Mouse (Mus musculus): ENCODE measurements around the gene Fkrp. TPM values are rescaled to one million over a fixed set of nuclear protein-coding genes. Genes with fewer than 3 reads are reported as not detected.
A peak's percentile ranks its signal among the peaks of the same experiment; 100 is the strongest.

The Fkrp gene
- total and polyA plus RNA-seq, 3 experiments, result 40.3 to 52.8 (median 49.5) TPM

- Histone ChIP-seq H3K9ac (ENCODE audit: low read depth, low read length) (no peak overlapping the region), H3K36me3 (ENCODE audit: control insufficient read depth, insufficient read depth, low read length) (no peaks in the 10 kb centered on the region), H3K4me3 (no peak overlapping the region), H3K27me3 (ENCODE audit: control insufficient read depth, insufficient read depth, low read length) (no peaks in the 10 kb centered on the region), H3K4me1 (ENCODE audit: control insufficient read depth, insufficient read depth, low read length) (peaks cover 1% of the 10 kb centered on the region), H3K27ac (no peak overlapping the region), H3K79me2 (replicated peaks; ENCODE audit: control insufficient read depth, insufficient read depth, low read length) (no peaks in the 10 kb centered on the region)
- no peak for DNase-seq
- WGBS, result 29% methylated on average over 8 of the region's 8 CpGs
- no peak for TF ChIP-seq EP300 (IDR thresholded peaks at IDR 0.05; ENCODE audit: insufficient read depth, low read depth, low read length)
- TF ChIP-seq CTCF (IDR thresholded peaks at IDR 0.05), result peak; percentile 86
- no peak for TF ChIP-seq POLR2A (IDR thresholded peaks at IDR 0.05; ENCODE audit: insufficient read depth, low read depth, low read length)
- intact Hi-C loops (cut with DNase I), result loop anchor here (1.0 kb wide), 1 partner anchor 58 kb away; no protein-coding TSS in a partner anchor
These were observed 12.0 kb downstream of the Fkrp start for GRCm38 (mm10) chr7:16804409-16805028.

DNA sequence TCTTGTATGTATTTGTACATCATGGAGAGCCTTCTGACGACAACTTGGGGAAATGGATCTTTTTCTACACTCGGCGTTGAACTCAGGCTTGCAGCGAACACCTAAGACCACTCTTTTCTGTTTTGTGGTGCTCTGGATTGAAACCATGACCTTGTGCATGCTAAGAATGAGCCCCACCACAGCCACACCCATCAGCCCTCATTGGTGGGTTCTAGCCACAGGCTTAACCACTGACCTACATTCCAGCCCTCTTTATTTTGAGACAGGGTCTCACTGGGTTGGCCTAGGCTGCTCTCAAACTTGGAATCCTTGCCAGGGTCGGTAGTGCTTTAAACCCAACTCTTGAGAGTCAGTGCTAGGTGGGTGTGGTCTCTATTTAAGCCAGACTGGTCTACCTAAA is 21.6 kb downstream of the Fkrp start:
- intact Hi-C loops (cut with DNase I), result no loop called here
- H3K4me1 ChIP-seq (ENCODE audit: control insufficient read depth, insufficient read depth, low read length), result no peaks in the 10 kb centered on the region
- no peak for TF ChIP-seq CTCF (IDR thresholded peaks at IDR 0.05)
- TF ChIP-seq EP300 (IDR thresholded peaks at IDR 0.05; ENCODE audit: insufficient read depth, low read depth, low read length), result no peak
- no peak for TF ChIP-seq POLR2A (IDR thresholded peaks at IDR 0.05; ENCODE audit: insufficient read depth, low read depth, low read length)
- no peak overlapping the region for H3K9ac ChIP-seq (ENCODE audit: low read depth, low read length)
- H3K36me3 ChIP-seq (ENCODE audit: control insufficient read depth, insufficient read depth, low read length), result no peaks in the 10 kb centered on the region
- H3K79me2 ChIP-seq (replicated peaks; ENCODE audit: control insufficient read depth, insufficient read depth, low read length), result no peaks in the 10 kb centered on the region
- H3K27ac ChIP-seq, result no peak overlapping the region
- H3K27me3 ChIP-seq (ENCODE audit: control insufficient read depth, insufficient read depth, low read length), result no peaks in the 10 kb centered on the region
- DNase-seq, result no peak
- 87% methylated on average over 5 of the region's 5 CpGs for WGBS
- no peak overlapping the region for H3K4me3 ChIP-seq

DNA sequence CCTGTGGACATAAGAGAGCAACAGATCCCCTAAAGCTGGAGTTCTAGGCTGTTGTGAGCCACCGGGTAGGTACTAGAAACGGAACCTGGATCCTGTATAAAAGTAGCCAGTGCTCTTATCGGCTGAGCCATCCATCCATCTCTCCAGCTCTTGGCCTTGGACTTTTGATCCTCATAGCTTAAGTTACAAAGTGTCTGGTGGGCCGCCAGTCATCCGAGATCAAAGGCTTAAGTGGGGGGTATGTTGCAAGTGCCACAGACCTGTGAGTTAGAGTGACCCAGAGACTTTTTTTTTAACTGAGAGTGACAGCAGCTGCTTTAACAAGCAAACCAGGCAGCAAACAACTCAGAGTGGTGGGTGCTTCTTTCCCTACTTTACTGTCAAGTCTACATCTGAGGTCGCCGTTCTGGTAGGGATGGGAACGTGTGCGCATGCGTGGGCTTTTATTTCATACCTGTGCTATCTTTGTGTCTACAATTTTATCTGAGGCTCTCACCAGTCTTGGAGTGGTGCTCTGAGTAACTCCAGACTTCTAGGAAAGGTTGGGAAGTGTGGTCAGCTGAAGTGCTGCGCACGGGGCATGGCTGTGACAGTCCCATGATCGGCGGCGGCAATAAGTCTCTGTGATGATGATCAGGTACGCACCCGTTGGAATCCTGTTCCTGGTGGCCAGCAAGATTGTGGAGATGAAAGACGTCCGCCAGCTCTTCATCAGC is 23.4 kb downstream of the Fkrp start:
- no peak overlapping the region for H3K4me3 ChIP-seq
- no peaks in the 10 kb centered on the region for H3K79me2 ChIP-seq (replicated peaks; ENCODE audit: control insufficient read depth, insufficient read depth, low read length)
- no peaks in the 10 kb centered on the region for H3K4me1 ChIP-seq (ENCODE audit: control insufficient read depth, insufficient read depth, low read length)
- no peak for DNase-seq
- no peaks in the 10 kb centered on the region for H3K36me3 ChIP-seq (ENCODE audit: control insufficient read depth, insufficient read depth, low read length)
- TF ChIP-seq EP300 (IDR thresholded peaks at IDR 0.05; ENCODE audit: insufficient read depth, low read depth, low read length) (no peak), CTCF (IDR thresholded peaks at IDR 0.05) (no peak), POLR2A (IDR thresholded peaks at IDR 0.05; ENCODE audit: insufficient read depth, low read depth, low read length) (no peak)
- intact Hi-C loops (cut with DNase I), result no loop called here
- no peaks in the 10 kb centered on the region for H3K27me3 ChIP-seq (ENCODE audit: control insufficient read depth, insufficient read depth, low read length)
- 66% methylated on average over 19 of the region's 19 CpGs for WGBS
- H3K27ac ChIP-seq, result no peak overlapping the region
- H3K9ac ChIP-seq (ENCODE audit: low read depth, low read length), result no peak overlapping the region

GRCm38 (mm10) chr7:16792316-16792715 is 24.2 kb downstream of the Fkrp start:
- DNase-seq, result no peak
- intact Hi-C loops (cut with DNase I), result no loop called here
- no peaks in the 10 kb centered on the region for H3K36me3 ChIP-seq (ENCODE audit: control insufficient read depth, insufficient read depth, low read length)
- 78% methylated on average over 5 of the region's 5 CpGs for WGBS
- H3K79me2 ChIP-seq (replicated peaks; ENCODE audit: control insufficient read depth, insufficient read depth, low read length), result no peaks in the 10 kb centered on the region
- H3K9ac ChIP-seq (ENCODE audit: low read depth, low read length), result no peak overlapping the region
- no peak overlapping the region for H3K27ac ChIP-seq
- no peak overlapping the region for H3K4me3 ChIP-seq
- TF ChIP-seq POLR2A (IDR thresholded peaks at IDR 0.05; ENCODE audit: insufficient read depth, low read depth, low read length), result no peak
- TF ChIP-seq EP300 (IDR thresholded peaks at IDR 0.05; ENCODE audit: insufficient read depth, low read depth, low read length), result no peak
- no peak for TF ChIP-seq CTCF (IDR thresholded peaks at IDR 0.05)
- H3K4me1 ChIP-seq (ENCODE audit: control insufficient read depth, insufficient read depth, low read length), result no peaks in the 10 kb centered on the region
- no peaks in the 10 kb centered on the region for H3K27me3 ChIP-seq (ENCODE audit: control insufficient read depth, insufficient read depth, low read length)

GRCm38 (mm10) chr7:16785541-16786083 is 30.9 kb downstream of the Fkrp start:
- TF ChIP-seq EP300 (IDR thresholded peaks at IDR 0.05; ENCODE audit: insufficient read depth, low read depth, low read length), result no peak
- no peak for TF ChIP-seq POLR2A (IDR thresholded peaks at IDR 0.05; ENCODE audit: insufficient read depth, low read depth, low read length)
- no peak for TF ChIP-seq CTCF (IDR thresholded peaks at IDR 0.05)
- H3K4me1 ChIP-seq (ENCODE audit: control insufficient read depth, insufficient read depth, low read length), result peaks cover 8% of the 10 kb centered on the region
- H3K79me2 ChIP-seq (replicated peaks; ENCODE audit: control insufficient read depth, insufficient read depth, low read length), result 0 out of 2 replicates have a peak, but pooled peaks cover 1% of the 10 kb centered on the region
- H3K36me3 ChIP-seq (ENCODE audit: control insufficient read depth, insufficient read depth, low read length), result no peaks in the 10 kb centered on the region
- intact Hi-C loops (cut with DNase I), result no loop called here
- H3K4me3 ChIP-seq, result no peak overlapping the region
- H3K9ac ChIP-seq (ENCODE audit: low read depth, low read length), result no peak overlapping the region
- peaks cover 2% of the 10 kb centered on the region; the same call in 1 of the 2 replicates for H3K27me3 ChIP-seq (ENCODE audit: control insufficient read depth, insufficient read depth, low read length)
- peak in 1 of 2 experiments; percentile 15 for DNase-seq
- no peak overlapping the region for H3K27ac ChIP-seq
- 39% methylated on average over 8 of the region's 8 CpGs for WGBS

All from heart, adult 2 months (tissue).